Mouse (Mus musculus): ENCODE results near the gene Pigs. TPM values are rescaled to one million over a fixed set of nuclear protein-coding genes. Genes with fewer than 3 reads are reported as not detected.

Gene Pigs
- polyA plus RNA-seq (2012; rRNA removed), result 47.6 and 70.8 TPM in 2 replicates

- Histone ChIP-seq H3K4me1 (ENCODE audit: control insufficient read depth, insufficient read depth, insufficient read length, low read length) (peaks cover 3% of the 10 kb centered on the region; the same call in 1 of the 2 replicates), H3K36me3 (ENCODE audit: control insufficient read depth, insufficient read depth, low read length) (no peaks in the 10 kb centered on the region), H3K27me3 (ENCODE audit: control insufficient read depth, insufficient read depth, low read length) (no peaks in the 10 kb centered on the region), H3K4me3 (ENCODE audit: low read depth, low read length) (peak within 1 kb of the TSS; percentile 84), H3K27ac (ENCODE audit: insufficient read depth, low read depth, low read length) (peak within 1 kb of the TSS; percentile 67)
- WGBS, result 7% methylated on average over 37 of the region's 37 CpGs
- peak; percentile 28; the same call in 1 of the 2 replicates for TF ChIP-seq CTCF (IDR thresholded peaks at IDR 0.05; ENCODE audit: extremely low read depth, insufficient read length, insufficient replicate concordance, low read depth, low read length)
- peak; percentile 74; the same call in 1 of the 2 replicates for TF ChIP-seq POLR2A (IDR thresholded peaks at IDR 0.05; ENCODE audit: low read depth, low read length)
Measured at GRCm38 (mm10) chr11:78327634-78328511, at the start of gene Pigs. Pigs (plus strand) TSS chr11:78328415.

- Histone ChIP-seq H3K27ac (ENCODE audit: insufficient read depth, low read depth, low read length) (no peak overlapping the region), H3K4me1 (ENCODE audit: control insufficient read depth, insufficient read depth, insufficient read length, low read length) (no peaks in the 10 kb centered on the region), H3K4me3 (ENCODE audit: low read depth, low read length) (no peak overlapping the region), H3K36me3 (ENCODE audit: control insufficient read depth, insufficient read depth, low read length) (peaks cover 77% of the 10 kb centered on the region), H3K27me3 (ENCODE audit: control insufficient read depth, insufficient read depth, low read length) (no peaks in the 10 kb centered on the region)
- no peak for TF ChIP-seq POLR2A (IDR thresholded peaks at IDR 0.05; ENCODE audit: low read depth, low read length)
- 62% methylated on average over 7 of the region's 7 CpGs for WGBS
Measured at GRCm38 (mm10) chr11:78278853-78279252, 49.4 kb upstream of the Pigs start.

GRCm38 (mm10) chr11:78279586-78279985, 48.6 kb upstream of the Pigs start:
- no peak overlapping the region for H3K4me3 ChIP-seq (ENCODE audit: low read depth, low read length)
- no peaks in the 10 kb centered on the region for H3K4me1 ChIP-seq (ENCODE audit: control insufficient read depth, insufficient read depth, insufficient read length, low read length)
- H3K36me3 ChIP-seq (ENCODE audit: control insufficient read depth, insufficient read depth, low read length), result peaks cover 77% of the 10 kb centered on the region
- TF ChIP-seq POLR2A (IDR thresholded peaks at IDR 0.05; ENCODE audit: low read depth, low read length) (no peak), CTCF (IDR thresholded peaks at IDR 0.05; ENCODE audit: extremely low read depth, insufficient read length, insufficient replicate concordance, low read depth, low read length) (no peak)
- WGBS, result 90% methylated on average over 4 of the region's 4 CpGs
- H3K27me3 ChIP-seq (ENCODE audit: control insufficient read depth, insufficient read depth, low read length), result no peaks in the 10 kb centered on the region
- H3K27ac ChIP-seq (ENCODE audit: insufficient read depth, low read depth, low read length), result no peak overlapping the region

- H3K4me3 ChIP-seq (ENCODE audit: low read depth, low read length), result no peak overlapping the region
- peak overlapping the region; percentile 39 for H3K27ac ChIP-seq (ENCODE audit: insufficient read depth, low read depth, low read length)
- TF ChIP-seq POLR2A (IDR thresholded peaks at IDR 0.05; ENCODE audit: low read depth, low read length) (no peak), CTCF (IDR thresholded peaks at IDR 0.05; ENCODE audit: extremely low read depth, insufficient read length, insufficient replicate concordance, low read depth, low read length) (no peak)
- H3K27me3 ChIP-seq (ENCODE audit: control insufficient read depth, insufficient read depth, low read length), result no peaks in the 10 kb centered on the region
- H3K36me3 ChIP-seq (ENCODE audit: control insufficient read depth, insufficient read depth, low read length), result peaks cover 61% of the 10 kb centered on the region
- H3K4me1 ChIP-seq (ENCODE audit: control insufficient read depth, insufficient read depth, insufficient read length, low read length), result peaks cover 5% of the 10 kb centered on the region; the same call in 1 of the 2 replicates
- 31% methylated on average over 7 of the region's 7 CpGs for WGBS
Measured at GRCm38 (mm10) chr11:78289146-78289763, 39.0 kb upstream of the Pigs start.

GRCm38 (mm10) chr11:78290654-78291053, 37.6 kb upstream of the Pigs start, which contains the start of gene BC030499:
BC030499 (plus strand) TSS chr11:78290841.
- peaks cover 48% of the 10 kb centered on the region for H3K36me3 ChIP-seq (ENCODE audit: control insufficient read depth, insufficient read depth, low read length)
- 91% methylated on average over 4 of the region's 4 CpGs for WGBS
- no peaks in the 10 kb centered on the region for H3K27me3 ChIP-seq (ENCODE audit: control insufficient read depth, insufficient read depth, low read length)
- no peak for TF ChIP-seq CTCF (IDR thresholded peaks at IDR 0.05; ENCODE audit: extremely low read depth, insufficient read length, insufficient replicate concordance, low read depth, low read length)
- no peak for TF ChIP-seq POLR2A (IDR thresholded peaks at IDR 0.05; ENCODE audit: low read depth, low read length)
- 0 out of 2 replicates have a peak within 1 kb of the TSS, but pooled peaks have one; percentile 11 for H3K27ac ChIP-seq (ENCODE audit: insufficient read depth, low read depth, low read length)
- H3K4me1 ChIP-seq (ENCODE audit: control insufficient read depth, insufficient read depth, insufficient read length, low read length), result peaks cover 6% of the 10 kb centered on the region; the same call in 1 of the 2 replicates
- no peak within 1 kb of the TSS for H3K4me3 ChIP-seq (ENCODE audit: low read depth, low read length)

GRCm38 (mm10) chr11:78294585-78294984, 33.6 kb upstream of the Pigs start:
- no peak overlapping the region for H3K4me3 ChIP-seq (ENCODE audit: low read depth, low read length)
- no peaks in the 10 kb centered on the region for H3K27me3 ChIP-seq (ENCODE audit: control insufficient read depth, insufficient read depth, low read length)
- H3K27ac ChIP-seq (ENCODE audit: insufficient read depth, low read depth, low read length), result no peak overlapping the region; the same call in 1 of the 2 replicates
- 65% methylated on average over 6 of the region's 6 CpGs for WGBS
- TF ChIP-seq CTCF (IDR thresholded peaks at IDR 0.05; ENCODE audit: extremely low read depth, insufficient read length, insufficient replicate concordance, low read depth, low read length), result no peak
- TF ChIP-seq POLR2A (IDR thresholded peaks at IDR 0.05; ENCODE audit: low read depth, low read length), result no peak
- H3K4me1 ChIP-seq (ENCODE audit: control insufficient read depth, insufficient read depth, insufficient read length, low read length), result peaks cover 3% of the 10 kb centered on the region; the same call in 1 of the 2 replicates
- H3K36me3 ChIP-seq (ENCODE audit: control insufficient read depth, insufficient read depth, low read length), result peaks cover 17% of the 10 kb centered on the region

- Histone ChIP-seq H3K4me3 (ENCODE audit: low read depth, low read length) (peak overlapping the region; percentile 80), H3K4me1 (ENCODE audit: control insufficient read depth, insufficient read depth, insufficient read length, low read length) (peaks cover 2% of the 10 kb centered on the region; the same call in 1 of the 2 replicates), H3K36me3 (ENCODE audit: control insufficient read depth, insufficient read depth, low read length) (peaks cover 4% of the 10 kb centered on the region; the same call in 1 of the 2 replicates), H3K27ac (ENCODE audit: insufficient read depth, low read depth, low read length) (no peak overlapping the region), H3K27me3 (ENCODE audit: control insufficient read depth, insufficient read depth, low read length) (no peaks in the 10 kb centered on the region)
- TF ChIP-seq POLR2A (IDR thresholded peaks at IDR 0.05; ENCODE audit: low read depth, low read length) (no peak), CTCF (IDR thresholded peaks at IDR 0.05; ENCODE audit: extremely low read depth, insufficient read length, insufficient replicate concordance, low read depth, low read length) (no peak)
- WGBS, result 63% methylated on average over 7 of the region's 7 CpGs
Measured at GRCm38 (mm10) chr11:78300917-78301316, 27.3 kb upstream of the Pigs start.
